In the genomic region with DNA sequence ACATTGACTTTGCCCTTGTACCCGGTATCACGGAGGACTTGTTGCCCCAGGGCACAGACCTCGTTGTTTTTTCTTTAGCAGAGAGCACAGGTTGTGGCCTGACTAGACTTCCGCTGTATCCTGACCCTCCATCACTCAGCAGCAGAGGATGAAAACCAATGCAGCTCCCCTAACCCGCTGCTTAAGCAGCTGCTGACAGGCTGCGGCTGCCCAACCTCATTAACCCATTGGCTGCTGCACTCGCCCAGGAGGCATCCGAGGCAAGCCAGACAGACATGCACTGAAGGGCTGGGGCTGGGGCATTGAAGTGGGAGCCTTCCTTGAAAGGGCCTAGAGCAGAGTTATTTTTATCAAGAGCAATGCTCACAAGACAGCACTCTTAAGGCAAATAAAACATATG, we compare ENCODE assay signal across 15 mouse cellular contexts.
A peak's percentile ranks its signal among the peaks of the same experiment; 100 is the strongest.
DNase-seq lines count a peak whose midpoint lies in the region; ATAC-seq lines count a peak whose summit lies in the region.
"Had no signal": no experiment of that assay in that cellular context is flagged by ENCODE, and none has a peak within 500 bp of the region (broad histone marks: within the 10 kb centered on the region; RNA-seq: fewer than 3 reads in every experiment).

No protein-coding gene starts in this region.

- no peaks in the 10 kb centered on the region for H3K9me3 ChIP-seq in forebrain, embryonic 11.5 days (ENCODE audit: control insufficient read depth, low read length)
- no peaks in the 10 kb centered on the region for H3K9me3 ChIP-seq in forebrain, embryonic 16.5 days (ENCODE audit: control insufficient read depth, low read length)
- no peaks in the 10 kb centered on the region for H3K9me3 ChIP-seq in forebrain, embryonic 12.5 days
- H3K9me3 ChIP-seq in limb, embryonic 11.5 days (ENCODE audit: control insufficient read depth, low read length), result no peaks in the 10 kb centered on the region
- no peaks in the 10 kb centered on the region for H3K9me3 ChIP-seq in neural tube, embryonic 14.5 days (ENCODE audit: control insufficient read depth, low read length)
- H3K9me3 ChIP-seq in liver, embryonic 11.5 days (ENCODE audit: control insufficient read depth, low read length), result no peaks in the 10 kb centered on the region
- H3K9me3 ChIP-seq: heart, embryonic 15.5 days had no signal

- peak; percentile 60 for DNase-seq in forebrain, embryonic 11.5 days (ENCODE audit: low spot score)
- DNase-seq in limb, embryonic 11.5 days (ENCODE audit: low spot score), result peak; percentile 66
- no peak for DNase-seq in liver, embryonic 11.5 days (ENCODE audit: low spot score)
- no peak for DNase-seq in urinary bladder, postnatal 10 days (ENCODE audit: low spot score)
- DNase-seq: kidney, adult 18-20 months; liver; lung, postnatal 14 days; right cerebral cortex, postnatal 25 days had no signal

- H3K36me3 ChIP-seq in forebrain, embryonic 11.5 days (ENCODE audit: control insufficient read depth, insufficient read depth, low read length), result no peaks in the 10 kb centered on the region
- H3K36me3 ChIP-seq in forebrain, embryonic 16.5 days (ENCODE audit: control insufficient read depth, insufficient read depth), result no peaks in the 10 kb centered on the region
- no peaks in the 10 kb centered on the region for H3K36me3 ChIP-seq in forebrain, embryonic 12.5 days (replicated peaks)
- H3K36me3 ChIP-seq in limb, embryonic 11.5 days (ENCODE audit: control insufficient read depth, insufficient read depth, low read length), result no peaks in the 10 kb centered on the region
- H3K36me3 ChIP-seq in neural tube, embryonic 14.5 days (ENCODE audit: control insufficient read depth, insufficient read depth, low read length), result no peaks in the 10 kb centered on the region
- no peaks in the 10 kb centered on the region for H3K36me3 ChIP-seq in liver, embryonic 11.5 days (ENCODE audit: control insufficient read depth, insufficient read depth, low read length)
- H3K36me3 ChIP-seq: heart, embryonic 15.5 days had no signal

- no peak overlapping the region for H3K4me2 ChIP-seq in forebrain, embryonic 11.5 days (ENCODE audit: low read depth, low read length, severe bottlenecking)
- no peak overlapping the region for H3K4me2 ChIP-seq in forebrain, embryonic 16.5 days (ENCODE audit: low read length)
- H3K4me2 ChIP-seq in forebrain, embryonic 12.5 days, result no peak overlapping the region
- no peak overlapping the region for H3K4me2 ChIP-seq in limb, embryonic 11.5 days (ENCODE audit: low read depth, severe bottlenecking)
- no peak overlapping the region for H3K4me2 ChIP-seq in neural tube, embryonic 14.5 days (ENCODE audit: low read depth, low read length)
- H3K4me2 ChIP-seq in liver, embryonic 11.5 days, result no peak overlapping the region
- H3K4me2 ChIP-seq: heart, embryonic 15.5 days had no signal

- H3K4me1 ChIP-seq in forebrain, embryonic 11.5 days (replicated peaks; ENCODE audit: control insufficient read depth, insufficient read depth, low read length), result 0 out of 2 replicates have a peak, but pooled peaks cover 2% of the 10 kb centered on the region
- peaks cover 9% of the 10 kb centered on the region; the same call in 1 of the 2 replicates for H3K4me1 ChIP-seq in forebrain, embryonic 16.5 days (replicated peaks; ENCODE audit: control insufficient read depth, insufficient read depth, low read length)
- peaks cover 9% of the 10 kb centered on the region for H3K4me1 ChIP-seq in forebrain, embryonic 12.5 days
- H3K4me1 ChIP-seq in limb, embryonic 11.5 days (ENCODE audit: control insufficient read depth, insufficient read depth, low read length), result peaks cover 5% of the 10 kb centered on the region; the same call in 1 of the 2 replicates
- 0 out of 2 replicates have a peak, but pooled peaks cover 3% of the 10 kb centered on the region for H3K4me1 ChIP-seq in neural tube, embryonic 14.5 days (ENCODE audit: control insufficient read depth, insufficient read depth, low read length)
- no peaks in the 10 kb centered on the region for H3K4me1 ChIP-seq in liver, embryonic 11.5 days (replicated peaks; ENCODE audit: control insufficient read depth, insufficient read depth, low read length)

- H3K9ac ChIP-seq in forebrain, embryonic 11.5 days (ENCODE audit: low read length), result no peak overlapping the region; the same call in 1 of the 2 replicates
- H3K9ac ChIP-seq in forebrain, embryonic 16.5 days (replicated peaks; ENCODE audit: low read depth, low read length), result no peak overlapping the region
- H3K9ac ChIP-seq in forebrain, embryonic 12.5 days, result no peak overlapping the region; the same call in 1 of the 2 replicates
- H3K9ac ChIP-seq in limb, embryonic 11.5 days (ENCODE audit: low read length), result no peak overlapping the region
- no peak overlapping the region for H3K9ac ChIP-seq in neural tube, embryonic 14.5 days (replicated peaks; ENCODE audit: low read depth, low read length)
- no peak overlapping the region for H3K9ac ChIP-seq in liver, embryonic 11.5 days (ENCODE audit: low read depth, low read length)
- H3K9ac ChIP-seq: heart, embryonic 15.5 days had no signal

- H3K4me3 ChIP-seq in forebrain, embryonic 11.5 days (ENCODE audit: low read depth, low read length), result no peak overlapping the region
- H3K4me3 ChIP-seq in forebrain, embryonic 16.5 days (replicated peaks; ENCODE audit: low read length), result no peak overlapping the region
- H3K4me3 ChIP-seq in forebrain, embryonic 12.5 days (replicated peaks), result no peak overlapping the region
- H3K4me3 ChIP-seq in limb, embryonic 11.5 days (ENCODE audit: low read depth, low read length), result no peak overlapping the region
- H3K4me3 ChIP-seq in neural tube, embryonic 14.5 days (ENCODE audit: low read depth, low read length), result no peak overlapping the region
- H3K4me3 ChIP-seq in liver, embryonic 11.5 days (ENCODE audit: low read depth, low read length), result no peak overlapping the region
- H3K4me3 ChIP-seq: heart, embryonic 15.5 days; myocyte had no signal

- 11% methylated on average over 8 of the region's 8 CpGs for WGBS in forebrain, embryonic 11.5 days
- WGBS in forebrain, embryonic 16.5 days, result 10% methylated on average over 8 of the region's 8 CpGs
- WGBS in forebrain, embryonic 12.5 days, result 6% methylated on average over 8 of the region's 8 CpGs
- WGBS in limb, embryonic 11.5 days, result 5% methylated on average over 8 of the region's 8 CpGs
- 15% methylated on average over 8 of the region's 8 CpGs for WGBS in neural tube, embryonic 14.5 days
- WGBS in liver, embryonic 11.5 days, result 31% methylated on average over 8 of the region's 8 CpGs

- H3K27me3 ChIP-seq in forebrain, embryonic 11.5 days (ENCODE audit: control insufficient read depth, insufficient read depth, low read length), result no peaks in the 10 kb centered on the region
- H3K27me3 ChIP-seq in forebrain, embryonic 16.5 days (replicated peaks; ENCODE audit: control insufficient read depth, insufficient read depth, low read length), result no peaks in the 10 kb centered on the region
- no peaks in the 10 kb centered on the region; the same call in 1 of the 2 replicates for H3K27me3 ChIP-seq in forebrain, embryonic 12.5 days
- no peaks in the 10 kb centered on the region for H3K27me3 ChIP-seq in limb, embryonic 11.5 days (ENCODE audit: control insufficient read depth, insufficient read depth, low read length)
- no peaks in the 10 kb centered on the region for H3K27me3 ChIP-seq in neural tube, embryonic 14.5 days (ENCODE audit: control insufficient read depth, insufficient read depth, low read length)
- no peaks in the 10 kb centered on the region for H3K27me3 ChIP-seq in liver, embryonic 11.5 days (replicated peaks; ENCODE audit: control insufficient read depth, insufficient read depth, low read length)

- peak; percentile 51 for ATAC-seq in forebrain, embryonic 11.5 days (replicated peaks; ENCODE audit: low FRiP score)
- ATAC-seq in forebrain, embryonic 16.5 days, result no peak
- peak; percentile 61; the same call in 1 of the 2 replicates for ATAC-seq in forebrain, embryonic 12.5 days (ENCODE audit: low FRiP score)
- ATAC-seq in limb, embryonic 11.5 days (ENCODE audit: insufficient number of reproducible peaks, low FRiP score, low TSS enrichment, low read depth), result peak; percentile 58; the same call in 1 of the 2 replicates
- 0 out of 2 replicates have a peak, but pooled peaks have one; percentile 47 for ATAC-seq in neural tube, embryonic 14.5 days (ENCODE audit: low read depth)
- no peak for ATAC-seq in liver, embryonic 11.5 days (replicated peaks; ENCODE audit: low FRiP score)
- no peak for ATAC-seq in megakaryocyte, adult 5-6 weeks (ENCODE audit: poor library complexity, severe bottlenecking)
- ATAC-seq: activated CD4-positive, CD25-positive, alpha-beta regulatory T cell, adult 4 months had no signal

- no peak overlapping the region for H3K27ac ChIP-seq in forebrain, embryonic 11.5 days (ENCODE audit: low read depth, low read length)
- no peak overlapping the region for H3K27ac ChIP-seq in forebrain, embryonic 16.5 days (ENCODE audit: low read length)
- H3K27ac ChIP-seq in forebrain, embryonic 12.5 days, result no peak overlapping the region
- H3K27ac ChIP-seq in limb, embryonic 11.5 days (replicated peaks; ENCODE audit: low read depth, low read length), result no peak overlapping the region
- H3K27ac ChIP-seq in neural tube, embryonic 14.5 days (ENCODE audit: low read depth, low read length), result no peak overlapping the region
- no peak overlapping the region for H3K27ac ChIP-seq in liver, embryonic 11.5 days (ENCODE audit: low read depth, low read length)
- H3K27ac ChIP-seq: heart, embryonic 15.5 days had no signal

Comparison
In these comparisons a context has a peak if more than half of its experiments do, and no peak if none do; other contexts are left out.
1. ATAC-seq: peak in forebrain, embryonic 11.5 days (single experiment), forebrain, embryonic 12.5 days (single experiment), limb, embryonic 11.5 days (single experiment) and neural tube, embryonic 14.5 days (single experiment); none in forebrain, embryonic 16.5 days (single experiment), liver, embryonic 11.5 days (single experiment) and megakaryocyte, adult 5-6 weeks (single experiment).
2. DNase-seq: peak in forebrain, embryonic 11.5 days (single experiment) and limb, embryonic 11.5 days (single experiment); none in liver, embryonic 11.5 days (single experiment) and urinary bladder, postnatal 10 days (single experiment).